Mouse (Mus musculus) heart, embryonic 16.5 days (tissue): ENCODE results near the gene Fam124a. TPM values are rescaled to one million over a fixed set of nuclear protein-coding genes. Genes with fewer than 3 reads are reported as not detected.

Experiments used
- ATAC-seq: fragments of 200-750 bp; cut with Nextera tagmentation; replicated peaks from 2 replicates; pipeline ENCODE4 v1.8.0; 2017; ENCODE audit warnings: moderate number of reproducible peaks; ENCODE audit not compliant: insufficient read depth, low FRiP score; ENCODE audit errors: extremely low read depth
- H3K27ac ChIP-seq: fragments of 300-500 bp; sonication (generic); 2 replicates; pipeline ENCODE4 v1.5.1; 2014; ENCODE audit warnings: mild to moderate bottlenecking, low read length, control low read depth, moderate library complexity
- H3K27me3 ChIP-seq: fragments of 300-500 bp; sonication (generic); 2 replicates; pipeline ENCODE4 v1.6.1; 2014; ENCODE audit warnings: low read length, mixed read lengths; ENCODE audit not compliant: control insufficient read depth, insufficient read depth
- H3K36me3 ChIP-seq: fragments of 300-500 bp; sonication (generic); 2 replicates; pipeline ENCODE4 v1.6.1; 2014; ENCODE audit not compliant: control insufficient read depth, insufficient read depth
- H3K4me1 ChIP-seq: fragments of 300-500 bp; sonication (generic); 2 replicates; pipeline ENCODE4 v1.6.1; 2014; ENCODE audit warnings: low read length, mixed read lengths; ENCODE audit not compliant: control insufficient read depth, insufficient read depth
- H3K4me2 ChIP-seq: fragments of 300-500 bp; sonication (generic); 2 replicates; pipeline ENCODE4 v1.6.1; 2014; ENCODE audit warnings: low read depth, mild to moderate bottlenecking, control low read depth, low read length
- H3K4me3 ChIP-seq: fragments of 300-500 bp; sonication (generic); 2 replicates; pipeline ENCODE4 v1.5.1; 2014; ENCODE audit warnings: mild to moderate bottlenecking, control low read depth, low read length
- H3K9ac ChIP-seq: fragments of 300-500 bp; sonication (generic); 2 replicates; pipeline ENCODE4 v1.6.1; 2014; ENCODE audit warnings: low read length, control low read depth
- H3K9me3 ChIP-seq: fragments of 300-500 bp; sonication (generic); replicated peaks from 2 replicates; pipeline ENCODE4 v1.6.1; 2016; ENCODE audit warnings: low read length; ENCODE audit not compliant: control insufficient read depth
- WGBS: fragments of 180-500 bp; shearing (Covaris S2); extraction: QIAGEN DNeasy Blood & Tissue Kit; methylation state at CpG from one replicate; pipeline ENCODE4 v1.1.7; 2014; 5-methylcytosine and 5-hydroxymethylcytosine counted together
- polyA plus RNA-seq: library from polyadenylated mRNA; unstranded; fragments of >200 nt; fragmentation: Nextera tagmentation; extraction: Ambion mirVana; gene quantifications from 2 replicates; pipeline ENCODE4 v1.2.1, GENCODE M21; 2015

The Fam124a gene
- polyA plus RNA-seq, 1 experiment from 2014 or later = 3.6 TPM

GRCm38 (mm10) chr14:62584637-62585036, 29.1 kb downstream of the Fam124a start:
- no peak overlapping the region for H3K4me3 ChIP-seq
- no peaks in the 10 kb centered on the region for H3K4me1 ChIP-seq
- no peak for ATAC-seq
- no peak overlapping the region for H3K27ac ChIP-seq
- H3K9ac ChIP-seq = no peak overlapping the region
- H3K27me3 ChIP-seq = no peaks in the 10 kb centered on the region
- no peaks in the 10 kb centered on the region for H3K9me3 ChIP-seq
- no peak overlapping the region for H3K4me2 ChIP-seq
- no peaks in the 10 kb centered on the region for H3K36me3 ChIP-seq

GRCm38 (mm10) chr14:62585338-62585737, 29.8 kb downstream of the Fam124a start:
- H3K27ac ChIP-seq = no peak overlapping the region

GRCm38 (mm10) chr14:62600109-62600522, 44.6 kb downstream of the Fam124a start:
- Histone ChIP-seq H3K27me3 (no peaks in the 10 kb centered on the region), H3K9me3 (no peaks in the 10 kb centered on the region), H3K4me2 (no peak overlapping the region), H3K4me3 (no peak overlapping the region), H3K4me1 (no peaks in the 10 kb centered on the region), H3K27ac (no peak overlapping the region), H3K36me3 (no peaks in the 10 kb centered on the region), H3K9ac (no peak overlapping the region)
- WGBS = 80% methylated on average over 6 of the region's 6 CpGs
- ATAC-seq = no peak

More at GRCm38 (mm10) chr14:62585338-62585737, 29.8 kb downstream of the Fam124a start:
- Histone ChIP-seq H3K4me3 (no peak overlapping the region), H3K9me3 (no peaks in the 10 kb centered on the region), H3K27me3 (no peaks in the 10 kb centered on the region), H3K4me2 (no peak overlapping the region), H3K36me3 (no peaks in the 10 kb centered on the region), H3K9ac (no peak overlapping the region), H3K4me1 (no peaks in the 10 kb centered on the region)
- 46% methylated on average over 3 of the region's 3 CpGs for WGBS
- ATAC-seq = no peak

GRCm38 (mm10) chr14:62602271-62602670, 46.7 kb downstream of the Fam124a start:
- no peaks in the 10 kb centered on the region for H3K27me3 ChIP-seq
- H3K9me3 ChIP-seq = no peaks in the 10 kb centered on the region
- no peak overlapping the region for H3K27ac ChIP-seq
- H3K9ac ChIP-seq = no peak overlapping the region
- no peak for ATAC-seq
- no peak overlapping the region for H3K4me3 ChIP-seq
- 42% methylated on average over 1 of the region's 1 CpGs for WGBS
- H3K36me3 ChIP-seq = no peaks in the 10 kb centered on the region
- no peaks in the 10 kb centered on the region for H3K4me1 ChIP-seq
- H3K4me2 ChIP-seq = no peak overlapping the region

- Histone ChIP-seq H3K9ac (no peak overlapping the region), H3K4me3 (no peak overlapping the region), H3K4me2 (no peak overlapping the region), H3K9me3 (no peaks in the 10 kb centered on the region), H3K27me3 (no peaks in the 10 kb centered on the region), H3K36me3 (no peaks in the 10 kb centered on the region), H3K4me1 (no peaks in the 10 kb centered on the region), H3K27ac (no peak overlapping the region)
- 82% methylated on average over 1 of the region's 1 CpGs for WGBS
- ATAC-seq = no peak
Measured at GRCm38 (mm10) chr14:62602869-62603268, 47.3 kb downstream of the Fam124a start.

- Histone ChIP-seq H3K9me3 (no peaks in the 10 kb centered on the region), H3K4me3 (no peak overlapping the region), H3K36me3 (no peaks in the 10 kb centered on the region), H3K4me2 (no peak overlapping the region), H3K27me3 (no peaks in the 10 kb centered on the region), H3K9ac (no peak overlapping the region), H3K27ac (no peak overlapping the region), H3K4me1 (no peaks in the 10 kb centered on the region)
- 71% methylated on average over 8 of the region's 8 CpGs for WGBS
- ATAC-seq = no peak
Measured at GRCm38 (mm10) chr14:62607791-62608196, 52.3 kb downstream of the Fam124a start.

- H3K4me2 ChIP-seq = no peak overlapping the region
- H3K36me3 ChIP-seq = no peaks in the 10 kb centered on the region
- no peak for ATAC-seq
- no peak overlapping the region for H3K27ac ChIP-seq
- no peak overlapping the region for H3K9ac ChIP-seq
- no peak overlapping the region for H3K4me3 ChIP-seq
- no peaks in the 10 kb centered on the region for H3K4me1 ChIP-seq
- no peaks in the 10 kb centered on the region for H3K27me3 ChIP-seq
- H3K9me3 ChIP-seq = no peaks in the 10 kb centered on the region
- WGBS = 54% methylated on average over 3 of the region's 3 CpGs
Measured at GRCm38 (mm10) chr14:62609904-62610303, 54.4 kb downstream of the Fam124a start.

GRCm38 (mm10) chr14:62622393-62622792, 66.9 kb downstream of the Fam124a start:
- Histone ChIP-seq H3K4me1 (no peaks in the 10 kb centered on the region), H3K9ac (no peak overlapping the region)
- 70% methylated on average over 3 of the region's 3 CpGs for WGBS

GRCm38 (mm10) chr14:62627951-62628350, 72.4 kb downstream of the Fam124a start:
- no peak overlapping the region for H3K9ac ChIP-seq
- no peaks in the 10 kb centered on the region for H3K4me1 ChIP-seq
- H3K27me3 ChIP-seq = no peaks in the 10 kb centered on the region
- H3K36me3 ChIP-seq = no peaks in the 10 kb centered on the region
- no peak overlapping the region for H3K4me3 ChIP-seq
- 0 out of 2 replicates have a peak, but pooled peaks cover 2% of the 10 kb centered on the region for H3K9me3 ChIP-seq
- H3K27ac ChIP-seq = no peak overlapping the region
- H3K4me2 ChIP-seq = no peak overlapping the region
- WGBS = 85% methylated on average over 5 of the region's 5 CpGs
- ATAC-seq = no peak

More at GRCm38 (mm10) chr14:62622393-62622792, 66.9 kb downstream of the Fam124a start:
- no peaks in the 10 kb centered on the region for H3K36me3 ChIP-seq
- no peaks in the 10 kb centered on the region for H3K9me3 ChIP-seq
- no peak overlapping the region for H3K4me3 ChIP-seq
- no peaks in the 10 kb centered on the region for H3K27me3 ChIP-seq
- ATAC-seq = no peak
- no peak overlapping the region for H3K27ac ChIP-seq
- no peak overlapping the region for H3K4me2 ChIP-seq
